Comparison of ENCODE assay signal across 8 mouse cellular contexts in the genomic region with DNA sequence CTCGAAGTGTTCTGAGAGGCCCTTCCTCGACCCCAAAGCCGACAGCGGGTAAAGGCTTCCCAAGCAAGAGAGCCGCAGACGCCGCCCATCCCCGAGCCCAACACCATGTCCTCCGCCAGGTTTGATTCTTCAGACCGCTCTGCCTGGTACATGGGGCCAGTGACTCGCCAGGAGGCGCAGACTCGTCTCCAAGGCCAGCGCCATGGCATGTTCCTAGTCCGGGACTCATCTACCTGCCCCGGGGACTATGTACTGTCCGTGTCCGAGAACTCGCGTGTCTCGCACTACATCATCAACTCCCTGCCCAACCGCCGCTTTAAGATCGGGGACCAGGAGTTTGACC. TPM values are rescaled to one million over a fixed set of nuclear protein-coding genes. Genes with fewer than 3 reads are reported as not detected.
DNase-seq lines count a peak whose midpoint lies in the region; ATAC-seq and TF ChIP-seq lines count a peak whose summit lies in the region.

No protein-coding gene starts in this region.

- no peak for TF ChIP-seq POLR2A in lung, adult 2 months (IDR thresholded peaks at IDR 0.05; ENCODE audit: borderline replicate concordance, extremely low read depth, low read depth, low read length)

- H3K4me1 ChIP-seq in kidney, embryonic 14.5 days (ENCODE audit: control insufficient read depth, insufficient read depth, low read length) = peaks cover 17% of the 10 kb centered on the region
- peaks cover 11% of the 10 kb centered on the region for H3K4me1 ChIP-seq in lung, adult 2 months (ENCODE audit: control insufficient read depth, insufficient read depth, low read length)

- WGBS in kidney, embryonic 14.5 days = under 1% methylated on average over 24 of the region's 24 CpGs
- under 1% methylated on average over 24 of the region's 24 CpGs for WGBS in lung, adult 2 months

- H3K27me3 ChIP-seq in kidney, embryonic 14.5 days (ENCODE audit: control insufficient read depth, insufficient read depth, low read length) = no peaks in the 10 kb centered on the region

- H3K9me3 ChIP-seq in kidney, embryonic 14.5 days (ENCODE audit: control insufficient read depth, low read length) = no peaks in the 10 kb centered on the region

- peaks cover 15% of the 10 kb centered on the region for H3K36me3 ChIP-seq in kidney, embryonic 14.5 days (ENCODE audit: control insufficient read depth, insufficient read depth, low read length)

- H3K4me2 ChIP-seq in kidney, embryonic 14.5 days (replicated peaks; ENCODE audit: low read depth, low read length) = peak overlapping the region; percentile 79

- H3K9ac ChIP-seq in kidney, embryonic 14.5 days (ENCODE audit: low read depth, low read length) = peak overlapping the region; percentile 97

- no peak for TF ChIP-seq CTCF in lung, adult 2 months (IDR thresholded peaks at IDR 0.05; ENCODE audit: insufficient read depth, low read length)

- peak; percentile 54 for ATAC-seq in frontal cortex, adult (ENCODE audit: low TSS enrichment)
- ATAC-seq in CD4-positive, CD25-positive, alpha-beta regulatory T cell, adult 4 months = peak; percentile 30
- peak; percentile 37 for ATAC-seq in kidney, embryonic 14.5 days (ENCODE audit: low FRiP score, low TSS enrichment)

- DNase-seq in frontal cortex, postnatal 14 days (ENCODE audit: low spot score in 2 of 2) = no peak
- DNase-seq in cerebellum, adult 18-20 months = peak; percentile 52 to 64
- DNase-seq in frontal cortex, adult 2 months (ENCODE audit: extremely low spot score in 1 of 2, low spot score in 1 of 2) = peak; percentile 19 to 30
- no peak for DNase-seq in lung, adult 2 months
- DNase-seq in right cerebral cortex, postnatal 10 days (ENCODE audit: low spot score in 2 of 2) = peak; percentile 54 to 64

- peak overlapping the region; percentile 98 for H3K27ac ChIP-seq in kidney, embryonic 14.5 days (ENCODE audit: low read depth, low read length)

- peak overlapping the region; percentile 99 for H3K4me3 ChIP-seq in kidney, embryonic 14.5 days (ENCODE audit: low read length)
- peak overlapping the region; percentile 82 for H3K4me3 ChIP-seq in lung, adult 2 months (replicated peaks; ENCODE audit: extremely low read depth, low read depth, low read length)

RNA-seq across cellular contexts. Expression of a gene that starts 0.6 kb away (rescaled TPM):
- 10 to 100 TPM; 20.2 to 24.2 TPM for polyA plus RNA-seq in CD4-positive, CD25-positive, alpha-beta regulatory T cell, adult 4 months (2017; shearing (Covaris generic))
- polyA plus RNA-seq in frontal cortex, adult 2 months (2012; rRNA removed) = 23.0 and 23.1 TPM in 2 replicates
- polyA plus RNA-seq in kidney, embryonic 14.5 days (2014; fragmentation: Nextera tagmentation; extraction: Ambion mirVana) = 59.6 and 77.9 TPM in 2 replicates
- 56.5 and 63.3 TPM in 2 replicates for polyA plus RNA-seq in lung, adult 2 months (2012; rRNA removed)

RNA-seq across cellular contexts. Expression of a gene that starts 37.1 kb away (rescaled TPM):
- under 1 TPM in 1 of 2 experiments, not detected in 1; 0.27 TPM for polyA plus RNA-seq in CD4-positive, CD25-positive, alpha-beta regulatory T cell, adult 4 months (2017; shearing (Covaris generic))
- 144 and 169 TPM in 2 replicates for polyA plus RNA-seq in frontal cortex, adult 2 months (2012; rRNA removed)
- polyA plus RNA-seq in kidney, embryonic 14.5 days (2014; fragmentation: Nextera tagmentation; extraction: Ambion mirVana) = 0.61 and 1.7 TPM in 2 replicates
- 2.5 and 2.6 TPM in 2 replicates for polyA plus RNA-seq in lung, adult 2 months (2012; rRNA removed)

RNA-seq across cellular contexts. Expression of a gene that starts 46.2 kb away (rescaled TPM):
- 10 to 100 TPM; 56.9 to 57.5 TPM for polyA plus RNA-seq in CD4-positive, CD25-positive, alpha-beta regulatory T cell, adult 4 months (2017; shearing (Covaris generic))
- 305 and 311 TPM in 2 replicates for polyA plus RNA-seq in frontal cortex, adult 2 months (2012; rRNA removed)
- 32.6 and 41.1 TPM in 2 replicates for polyA plus RNA-seq in kidney, embryonic 14.5 days (2014; fragmentation: Nextera tagmentation; extraction: Ambion mirVana)
- polyA plus RNA-seq in lung, adult 2 months (2012; rRNA removed) = 38.0 and 55.9 TPM in 2 replicates

RNA-seq across cellular contexts. Expression of a gene that starts 46.6 kb away (rescaled TPM):
- polyA plus RNA-seq in CD4-positive, CD25-positive, alpha-beta regulatory T cell, adult 4 months (2017; shearing (Covaris generic)) = 10 to 100 TPM; 10.5 to 22.1 TPM
- polyA plus RNA-seq in frontal cortex, adult 2 months (2012; rRNA removed) = 10.5 and 11.2 TPM in 2 replicates
- polyA plus RNA-seq in kidney, embryonic 14.5 days (2014; fragmentation: Nextera tagmentation; extraction: Ambion mirVana) = 6.6 and 7.1 TPM in 2 replicates
- polyA plus RNA-seq in lung, adult 2 months (2012; rRNA removed) = 4.6 and 7.3 TPM in 2 replicates

RNA-seq across cellular contexts. Expression of a gene that starts 56.1 kb away (rescaled TPM):
- 10 to 100 TPM; 53.9 to 68.8 TPM for polyA plus RNA-seq in CD4-positive, CD25-positive, alpha-beta regulatory T cell, adult 4 months (2017; shearing (Covaris generic))
- polyA plus RNA-seq in frontal cortex, adult 2 months (2012; rRNA removed) = 267 and 291 TPM in 2 replicates
- polyA plus RNA-seq in kidney, embryonic 14.5 days (2014; fragmentation: Nextera tagmentation; extraction: Ambion mirVana) = 57.9 and 81.4 TPM in 2 replicates
- polyA plus RNA-seq in lung, adult 2 months (2012; rRNA removed) = 243 and 247 TPM in 2 replicates

Comparison
In these comparisons a context has a peak if more than half of its experiments do, and no peak if none do; other contexts are left out.
1. DNase-seq: peak in cerebellum, adult 18-20 months (2 of 2), frontal cortex, adult 2 months (2 of 2) and right cerebral cortex, postnatal 10 days (2 of 2); none in frontal cortex, postnatal 14 days (0 of 2) and lung, adult 2 months (single experiment).
2. RNA of a gene that starts 37.1 kb away (polyA plus RNA-seq): 144 to 169 TPM in frontal cortex, adult 2 months; 2.5 to 2.6 TPM in lung, adult 2 months, 0.61 to 1.7 TPM in kidney, embryonic 14.5 days and 0.27 TPM in CD4-positive, CD25-positive, alpha-beta regulatory T cell, adult 4 months; every median in the first group is over 10 times any median in the second.
3. Peak in every context shown above with its lines, with median percentiles within 50 percentile points of each other: ATAC-seq.